Mouse (Mus musculus): ENCODE measurements at regions not wholly inside any gene's neighbourhood (a gene's known extent, or its start where the extent isn't known, plus 50 kb on each side); places are given as distances from the start of the nearest gene placed in this dataset.

- ATAC-seq (ENCODE audit: insufficient read depth, low FRiP score, low read depth): no peak
- no peak overlapping the region for H3K4me2 ChIP-seq
- no peak overlapping the region for H3K27ac ChIP-seq
- H3K4me1 ChIP-seq: peaks cover 12% of the 10 kb centered on the region; the same call in 1 of the 2 replicates
- no peak overlapping the region for H3K9ac ChIP-seq
- H3K9me3 ChIP-seq: no peaks in the 10 kb centered on the region
- H3K27me3 ChIP-seq (replicated peaks): no peaks in the 10 kb centered on the region
- no peaks in the 10 kb centered on the region for H3K36me3 ChIP-seq
- 85% methylated on average over 5 of the region's 5 CpGs for WGBS
- H3K4me3 ChIP-seq (replicated peaks): no peak overlapping the region
These were observed 127.4 kb upstream of the Klf14 start for GRCm38 (mm10) chr6:31086283-31086682.

- Histone ChIP-seq H3K36me3 (no peaks in the 10 kb centered on the region), H3K9ac (no peak overlapping the region), H3K4me3 (replicated peaks) (no peak overlapping the region), H3K4me2 (no peak overlapping the region), H3K27ac (no peak overlapping the region), H3K9me3 (no peaks in the 10 kb centered on the region), H3K4me1 (peaks cover 12% of the 10 kb centered on the region; the same call in 1 of the 2 replicates), H3K27me3 (replicated peaks) (no peaks in the 10 kb centered on the region)
- 78% methylated on average over 7 of the region's 7 CpGs for WGBS
- no peak for ATAC-seq (ENCODE audit: insufficient read depth, low FRiP score, low read depth)
These were observed 128.0 kb upstream of the Klf14 start for GRCm38 (mm10) chr6:31086798-31087360.

- no peak for ATAC-seq (ENCODE audit: insufficient read depth, low FRiP score, low read depth)
- Histone ChIP-seq H3K9me3 (no peaks in the 10 kb centered on the region), H3K27ac (no peak overlapping the region), H3K4me1 (peaks cover 12% of the 10 kb centered on the region; the same call in 1 of the 2 replicates), H3K4me2 (no peak overlapping the region), H3K36me3 (no peaks in the 10 kb centered on the region), H3K27me3 (replicated peaks) (no peaks in the 10 kb centered on the region), H3K9ac (no peak overlapping the region), H3K4me3 (replicated peaks) (no peak overlapping the region)
- WGBS: 66% methylated on average over 4 of the region's 4 CpGs
These were observed 128.6 kb upstream of the Klf14 start for GRCm38 (mm10) chr6:31087511-31087910.

DNA sequence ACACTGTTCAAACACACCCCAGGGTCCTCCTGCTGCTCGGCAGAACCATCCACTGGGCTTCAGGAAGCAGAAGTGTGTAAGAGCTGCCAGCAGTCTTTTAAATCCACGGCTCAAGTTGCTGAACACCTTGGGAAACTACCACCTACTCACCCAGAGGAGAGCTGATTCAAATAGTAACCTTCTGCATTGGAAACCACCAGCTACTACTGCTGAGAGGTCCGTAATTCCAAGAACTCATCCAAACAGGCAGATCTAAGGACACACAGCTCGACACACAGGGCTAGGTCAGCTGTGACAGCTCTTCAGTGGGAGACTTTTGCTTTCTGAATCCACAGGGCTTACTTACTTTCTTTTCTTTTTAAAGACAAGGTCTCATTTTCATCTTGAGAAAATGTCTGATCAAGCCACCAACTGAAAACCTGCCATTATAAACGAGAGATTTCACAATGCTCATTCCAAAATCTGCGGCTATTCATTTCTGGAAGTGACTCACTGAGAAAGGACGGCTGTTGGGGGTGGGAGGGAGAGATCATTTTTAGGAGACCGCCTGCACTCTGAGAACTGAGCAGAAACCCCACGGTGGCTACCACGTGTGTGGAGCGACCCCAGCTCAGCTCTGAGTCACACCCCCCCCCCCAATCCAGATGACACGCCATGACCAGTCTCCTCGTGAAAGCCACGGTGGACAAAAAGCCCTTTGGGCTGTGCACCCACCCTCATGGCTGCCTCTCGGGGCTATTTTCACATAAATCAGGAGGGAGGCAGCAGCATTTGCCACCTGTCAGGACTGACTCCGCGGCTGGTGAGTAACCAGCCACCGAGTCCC, 129.5 kb upstream of the Klf14 start:
- WGBS: 12% methylated on average over 18 of the region's 18 CpGs
- ATAC-seq (ENCODE audit: insufficient read depth, low FRiP score, low read depth): no peak

GRCm38 (mm10) chr6:31088973-31089368, 130.1 kb upstream of the Klf14 start:
- peak overlapping the region; percentile 26 for H3K4me3 ChIP-seq (replicated peaks)
- H3K36me3 ChIP-seq: no peaks in the 10 kb centered on the region
- 23% methylated on average over 5 of the region's 5 CpGs for WGBS
- no peaks in the 10 kb centered on the region for H3K9me3 ChIP-seq
- H3K4me2 ChIP-seq: peak overlapping the region; percentile 63
- H3K27ac ChIP-seq: no peak overlapping the region
- ATAC-seq (ENCODE audit: insufficient read depth, low FRiP score, low read depth): no peak
- H3K9ac ChIP-seq: no peak overlapping the region
- peaks cover 12% of the 10 kb centered on the region; the same call in 1 of the 2 replicates for H3K4me1 ChIP-seq
- H3K27me3 ChIP-seq (replicated peaks): no peaks in the 10 kb centered on the region

More for the DNA sequence above, 129.5 kb upstream of the Klf14 start:
- no peak overlapping the region for H3K9ac ChIP-seq
- H3K9me3 ChIP-seq: no peaks in the 10 kb centered on the region
- no peak overlapping the region for H3K27ac ChIP-seq
- no peaks in the 10 kb centered on the region for H3K36me3 ChIP-seq
- H3K4me3 ChIP-seq (replicated peaks): peak overlapping the region; percentile 26
- no peaks in the 10 kb centered on the region for H3K27me3 ChIP-seq (replicated peaks)
- H3K4me1 ChIP-seq: peaks cover 12% of the 10 kb centered on the region; the same call in 1 of the 2 replicates
- peak overlapping the region; percentile 63 for H3K4me2 ChIP-seq

DNA sequence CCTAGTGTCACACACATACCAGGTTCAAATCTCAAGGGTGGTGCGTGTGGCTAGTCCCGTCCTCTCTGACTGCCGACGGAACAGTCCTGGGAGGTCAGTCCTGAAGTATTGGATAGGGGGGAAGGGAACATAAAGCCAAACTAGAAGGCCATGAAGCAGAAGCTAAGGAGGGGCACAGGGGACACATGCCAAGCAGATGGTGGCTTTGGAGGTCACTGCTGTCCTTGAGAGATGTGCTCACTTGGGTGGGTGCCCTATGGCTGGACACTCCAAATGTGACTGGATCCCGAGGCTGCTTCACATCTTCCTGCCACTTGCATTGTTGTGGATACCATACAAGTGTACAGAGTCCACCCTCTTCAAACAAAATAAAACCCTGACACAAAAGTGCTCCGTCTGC, 131.4 kb upstream of the Klf14 start:
- H3K27me3 ChIP-seq (replicated peaks): no peaks in the 10 kb centered on the region
- H3K9ac ChIP-seq: no peak overlapping the region
- H3K9me3 ChIP-seq: no peaks in the 10 kb centered on the region
- peaks cover 12% of the 10 kb centered on the region; the same call in 1 of the 2 replicates for H3K4me1 ChIP-seq
- H3K4me2 ChIP-seq: no peak overlapping the region
- no peak for ATAC-seq (ENCODE audit: insufficient read depth, low FRiP score, low read depth)
- H3K4me3 ChIP-seq (replicated peaks): no peak overlapping the region
- H3K27ac ChIP-seq: no peak overlapping the region
- 82% methylated on average over 6 of the region's 6 CpGs for WGBS
- no peaks in the 10 kb centered on the region for H3K36me3 ChIP-seq

DNA sequence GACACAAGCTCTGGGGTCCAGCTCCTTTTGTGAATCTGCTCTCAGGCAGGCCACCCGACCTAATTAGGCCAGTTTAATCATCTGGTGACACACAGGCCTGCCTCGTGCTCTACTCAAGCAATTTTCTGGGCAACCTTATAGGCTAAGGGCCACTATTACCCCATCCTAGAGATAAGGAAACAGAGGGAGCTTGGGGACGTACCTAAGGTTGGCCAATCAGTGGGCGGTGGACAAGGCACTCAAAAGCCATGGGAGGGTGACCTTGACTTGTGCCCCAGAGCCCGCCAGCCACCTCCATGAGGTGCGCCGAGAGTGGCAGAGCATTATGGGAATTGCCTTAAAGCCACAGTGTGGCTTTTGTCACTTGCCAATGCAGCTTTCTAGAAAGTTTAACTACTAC, 131.9 kb upstream of the Klf14 start:
- Histone ChIP-seq H3K9ac (no peak overlapping the region), H3K9me3 (no peaks in the 10 kb centered on the region)

DNA sequence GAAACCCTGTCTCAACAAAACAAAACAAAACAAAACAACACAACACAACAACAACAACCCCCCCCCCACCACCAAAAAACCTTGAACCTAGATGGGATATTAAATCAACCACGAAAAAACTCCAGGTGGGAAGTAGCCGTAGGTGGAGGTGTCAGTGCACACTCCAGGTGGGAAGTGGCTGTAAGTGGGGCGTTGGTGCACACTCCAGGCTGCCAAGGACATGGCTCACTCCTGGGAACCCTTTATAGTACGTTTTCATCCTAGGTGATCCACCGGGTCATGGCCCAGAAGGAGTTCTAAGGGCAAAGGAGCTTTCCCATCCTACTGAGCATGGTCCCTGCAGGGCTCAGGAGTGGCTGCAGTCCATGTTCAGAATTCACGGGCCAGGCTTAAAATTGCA, 133.4 kb upstream of the Klf14 start:
- no peak for ATAC-seq (ENCODE audit: insufficient read depth, low FRiP score, low read depth)
- 80% methylated on average over 6 of the region's 6 CpGs for WGBS
- Histone ChIP-seq H3K36me3 (no peaks in the 10 kb centered on the region), H3K4me1 (peaks cover 12% of the 10 kb centered on the region; the same call in 1 of the 2 replicates), H3K4me3 (replicated peaks) (no peak overlapping the region), H3K9me3 (no peaks in the 10 kb centered on the region), H3K9ac (no peak overlapping the region), H3K4me2 (no peak overlapping the region), H3K27ac (no peak overlapping the region), H3K27me3 (replicated peaks) (no peaks in the 10 kb centered on the region)

More for the DNA sequence above, 131.9 kb upstream of the Klf14 start:
- Histone ChIP-seq H3K36me3 (no peaks in the 10 kb centered on the region), H3K4me2 (no peak overlapping the region), H3K4me3 (replicated peaks) (no peak overlapping the region), H3K4me1 (peaks cover 12% of the 10 kb centered on the region; the same call in 1 of the 2 replicates), H3K27me3 (replicated peaks) (no peaks in the 10 kb centered on the region), H3K27ac (no peak overlapping the region)
- 0 out of 2 replicates have a peak, but pooled peaks have one; percentile 16 for ATAC-seq (ENCODE audit: insufficient read depth, low FRiP score, low read depth)
- 74% methylated on average over 7 of the region's 7 CpGs for WGBS

GRCm38 (mm10) chr6:31092760-31093159, 133.9 kb upstream of the Klf14 start:
- no peak overlapping the region for H3K27ac ChIP-seq
- WGBS: 67% methylated on average over 5 of the region's 5 CpGs
- no peaks in the 10 kb centered on the region for H3K9me3 ChIP-seq
- no peak overlapping the region for H3K4me2 ChIP-seq
- no peak overlapping the region for H3K4me3 ChIP-seq (replicated peaks)
- no peak for ATAC-seq (ENCODE audit: insufficient read depth, low FRiP score, low read depth)
- peaks cover 12% of the 10 kb centered on the region; the same call in 1 of the 2 replicates for H3K4me1 ChIP-seq
- no peak overlapping the region for H3K9ac ChIP-seq
- no peaks in the 10 kb centered on the region for H3K27me3 ChIP-seq (replicated peaks)
- no peaks in the 10 kb centered on the region for H3K36me3 ChIP-seq

GRCm38 (mm10) chr6:31095943-31096714, 137.3 kb upstream of the Klf14 start:
- H3K27ac ChIP-seq: no peak overlapping the region
- H3K4me2 ChIP-seq: no peak overlapping the region
- 0 out of 2 replicates have a peak, but pooled peaks cover 5% of the 10 kb centered on the region for H3K4me1 ChIP-seq
- no peak for ATAC-seq (ENCODE audit: insufficient read depth, low FRiP score, low read depth)
- no peak overlapping the region for H3K4me3 ChIP-seq (replicated peaks)
- H3K9me3 ChIP-seq: no peaks in the 10 kb centered on the region
- no peak overlapping the region for H3K9ac ChIP-seq
- H3K36me3 ChIP-seq: no peaks in the 10 kb centered on the region
- 76% methylated on average over 21 of the region's 21 CpGs for WGBS
- H3K27me3 ChIP-seq (replicated peaks): no peaks in the 10 kb centered on the region

DNA sequence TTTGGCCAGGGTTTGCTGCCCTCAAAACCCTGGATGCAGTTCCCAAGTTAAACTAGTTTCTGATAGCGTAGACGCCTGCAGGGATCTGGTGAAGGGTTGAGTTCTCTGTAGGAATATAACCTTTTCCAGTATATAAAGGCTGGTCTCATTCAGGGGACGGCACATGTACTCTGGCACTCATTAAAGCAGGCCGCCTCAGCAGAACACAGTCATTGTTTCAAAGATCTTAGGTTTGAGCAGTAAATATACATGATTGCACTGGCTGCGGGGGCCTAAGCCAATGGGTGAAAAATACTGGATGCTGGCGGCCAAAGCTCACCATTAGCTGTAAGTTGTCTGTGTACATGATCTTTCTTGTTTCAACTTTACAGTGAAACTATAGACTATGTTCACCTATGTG, 137.9 kb upstream of the Klf14 start:
- Histone ChIP-seq H3K4me3 (replicated peaks) (no peak overlapping the region), H3K27ac (no peak overlapping the region), H3K9me3 (no peaks in the 10 kb centered on the region), H3K36me3 (no peaks in the 10 kb centered on the region), H3K4me2 (no peak overlapping the region), H3K9ac (no peak overlapping the region), H3K4me1 (0 out of 2 replicates have a peak, but pooled peaks cover 5% of the 10 kb centered on the region), H3K27me3 (replicated peaks) (no peaks in the 10 kb centered on the region)
- no peak for ATAC-seq (ENCODE audit: insufficient read depth, low FRiP score, low read depth)
- 86% methylated on average over 6 of the region's 6 CpGs for WGBS
